Mouse (Mus musculus): ENCODE results near the gene Mcl1. TPM values are rescaled to one million over a fixed set of nuclear protein-coding genes. Genes with fewer than 3 reads are reported as not detected.

Gene Mcl1
- polyA plus RNA-seq, 1 experiment: 31.9 TPM

GRCm38 (mm10) chr3:95674236-95674635 is 15.6 kb downstream of the Mcl1 start:
- no peaks in the 10 kb centered on the region for H3K27me3 ChIP-seq (replicated peaks; ENCODE audit: control insufficient read depth, insufficient read depth, low read length)
- H3K4me3 ChIP-seq (ENCODE audit: insufficient read depth, low read depth, low read length): no peak overlapping the region
- DNase-seq: peak; percentile 93
- peaks cover 38% of the 10 kb centered on the region for H3K4me1 ChIP-seq (ENCODE audit: control insufficient read depth, insufficient read depth, low read length)
- no peaks in the 10 kb centered on the region for H3K36me3 ChIP-seq (ENCODE audit: control insufficient read depth, insufficient read depth, low read length)
- 3% methylated on average over 2 of the region's 2 CpGs for WGBS
- peak overlapping the region; percentile 96 for H3K27ac ChIP-seq (ENCODE audit: insufficient read depth, low read depth, low read length)
- TF ChIP-seq POLR2A (IDR thresholded peaks at IDR 0.05; ENCODE audit: low read depth, low read length): peak; percentile 29
- no peak for TF ChIP-seq CTCF (conservative IDR thresholded peaks at IDR 0.05; ENCODE audit: insufficient read depth, insufficient read length, low read depth, low read length)

- Histone ChIP-seq H3K4me1 (ENCODE audit: control insufficient read depth, insufficient read depth, low read length) (peaks cover 36% of the 10 kb centered on the region), H3K27ac (ENCODE audit: insufficient read depth, low read depth, low read length) (peak overlapping the region; percentile 96), H3K27me3 (replicated peaks; ENCODE audit: control insufficient read depth, insufficient read depth, low read length) (no peaks in the 10 kb centered on the region), H3K4me3 (ENCODE audit: insufficient read depth, low read depth, low read length) (no peak overlapping the region), H3K36me3 (ENCODE audit: control insufficient read depth, insufficient read depth, low read length) (no peaks in the 10 kb centered on the region)
- DNase-seq: peak; percentile 82
- TF ChIP-seq POLR2A (IDR thresholded peaks at IDR 0.05; ENCODE audit: low read depth, low read length) (no peak), CTCF (conservative IDR thresholded peaks at IDR 0.05; ENCODE audit: insufficient read depth, insufficient read length, low read depth, low read length) (no peak)
- 3% methylated on average over 6 of the region's 6 CpGs for WGBS
These were observed 16.2 kb downstream of the Mcl1 start for GRCm38 (mm10) chr3:95674812-95675211.

GRCm38 (mm10) chr3:95675301-95676092 is 16.9 kb downstream of the Mcl1 start:
- H3K36me3 ChIP-seq (ENCODE audit: control insufficient read depth, insufficient read depth, low read length): no peaks in the 10 kb centered on the region
- DNase-seq: peak; percentile 94
- WGBS: 10% methylated on average over 8 of the region's 8 CpGs
- peak overlapping the region; percentile 96 for H3K27ac ChIP-seq (ENCODE audit: insufficient read depth, low read depth, low read length)
- TF ChIP-seq POLR2A (IDR thresholded peaks at IDR 0.05; ENCODE audit: low read depth, low read length) (no peak), CTCF (conservative IDR thresholded peaks at IDR 0.05; ENCODE audit: insufficient read depth, insufficient read length, low read depth, low read length) (peak; percentile 77)
- no peak overlapping the region for H3K4me3 ChIP-seq (ENCODE audit: insufficient read depth, low read depth, low read length)
- H3K4me1 ChIP-seq (ENCODE audit: control insufficient read depth, insufficient read depth, low read length): peaks cover 36% of the 10 kb centered on the region
- H3K27me3 ChIP-seq (replicated peaks; ENCODE audit: control insufficient read depth, insufficient read depth, low read length): no peaks in the 10 kb centered on the region

GRCm38 (mm10) chr3:95676745-95677419 is 18.3 kb downstream of the Mcl1 start:
- peaks cover 36% of the 10 kb centered on the region for H3K4me1 ChIP-seq (ENCODE audit: control insufficient read depth, insufficient read depth, low read length)
- H3K27me3 ChIP-seq (replicated peaks; ENCODE audit: control insufficient read depth, insufficient read depth, low read length): no peaks in the 10 kb centered on the region
- peak overlapping the region; percentile 96 for H3K27ac ChIP-seq (ENCODE audit: insufficient read depth, low read depth, low read length)
- WGBS: 57% methylated on average over 15 of the region's 15 CpGs
- no peak overlapping the region for H3K4me3 ChIP-seq (ENCODE audit: insufficient read depth, low read depth, low read length)
- no peaks in the 10 kb centered on the region for H3K36me3 ChIP-seq (ENCODE audit: control insufficient read depth, insufficient read depth, low read length)
- no peak for TF ChIP-seq POLR2A (IDR thresholded peaks at IDR 0.05; ENCODE audit: low read depth, low read length)
- peak; percentile 91 for TF ChIP-seq CTCF (conservative IDR thresholded peaks at IDR 0.05; ENCODE audit: insufficient read depth, insufficient read length, low read depth, low read length)
- DNase-seq: peak; percentile 85

GRCm38 (mm10) chr3:95677420-95678090 is 19.0 kb downstream of the Mcl1 start:
- DNase-seq: no peak
- TF ChIP-seq CTCF (conservative IDR thresholded peaks at IDR 0.05; ENCODE audit: insufficient read depth, insufficient read length, low read depth, low read length): no peak
- no peak for TF ChIP-seq POLR2A (IDR thresholded peaks at IDR 0.05; ENCODE audit: low read depth, low read length)
- WGBS: 85% methylated on average over 19 of the region's 19 CpGs
- Histone ChIP-seq H3K36me3 (ENCODE audit: control insufficient read depth, insufficient read depth, low read length) (no peaks in the 10 kb centered on the region), H3K4me3 (ENCODE audit: insufficient read depth, low read depth, low read length) (no peak overlapping the region), H3K27ac (ENCODE audit: insufficient read depth, low read depth, low read length) (no peak overlapping the region), H3K4me1 (ENCODE audit: control insufficient read depth, insufficient read depth, low read length) (peaks cover 33% of the 10 kb centered on the region), H3K27me3 (replicated peaks; ENCODE audit: control insufficient read depth, insufficient read depth, low read length) (no peaks in the 10 kb centered on the region)

GRCm38 (mm10) chr3:95679551-95679950 is 21.0 kb downstream of the Mcl1 start:
- no peak for TF ChIP-seq POLR2A (IDR thresholded peaks at IDR 0.05; ENCODE audit: low read depth, low read length)
- no peak for TF ChIP-seq CTCF (conservative IDR thresholded peaks at IDR 0.05; ENCODE audit: insufficient read depth, insufficient read length, low read depth, low read length)
- no peak overlapping the region for H3K27ac ChIP-seq (ENCODE audit: insufficient read depth, low read depth, low read length)
- 93% methylated on average over 8 of the region's 8 CpGs for WGBS
- no peak for DNase-seq
- no peaks in the 10 kb centered on the region for H3K36me3 ChIP-seq (ENCODE audit: control insufficient read depth, insufficient read depth, low read length)
- no peaks in the 10 kb centered on the region for H3K27me3 ChIP-seq (replicated peaks; ENCODE audit: control insufficient read depth, insufficient read depth, low read length)
- peaks cover 17% of the 10 kb centered on the region for H3K4me1 ChIP-seq (ENCODE audit: control insufficient read depth, insufficient read depth, low read length)
- no peak overlapping the region for H3K4me3 ChIP-seq (ENCODE audit: insufficient read depth, low read depth, low read length)

GRCm38 (mm10) chr3:95680673-95681072 is 22.1 kb downstream of the Mcl1 start:
- peaks cover 10% of the 10 kb centered on the region for H3K4me1 ChIP-seq (ENCODE audit: control insufficient read depth, insufficient read depth, low read length)
- TF ChIP-seq POLR2A (IDR thresholded peaks at IDR 0.05; ENCODE audit: low read depth, low read length): no peak
- TF ChIP-seq CTCF (conservative IDR thresholded peaks at IDR 0.05; ENCODE audit: insufficient read depth, insufficient read length, low read depth, low read length): no peak
- no peak for DNase-seq
- 83% methylated on average over 6 of the region's 6 CpGs for WGBS
- no peaks in the 10 kb centered on the region for H3K36me3 ChIP-seq (ENCODE audit: control insufficient read depth, insufficient read depth, low read length)
- H3K27ac ChIP-seq (ENCODE audit: insufficient read depth, low read depth, low read length): no peak overlapping the region
- H3K4me3 ChIP-seq (ENCODE audit: insufficient read depth, low read depth, low read length): no peak overlapping the region
- no peaks in the 10 kb centered on the region for H3K27me3 ChIP-seq (replicated peaks; ENCODE audit: control insufficient read depth, insufficient read depth, low read length)
